Mouse (Mus musculus): ENCODE data around the gene Nlgn3. TPM values are rescaled to one million over a fixed set of nuclear protein-coding genes. Genes with fewer than 3 reads are reported as not detected.
"Not testable (repeated sequence)": the region's sequence is repeated elsewhere in the genome, so short reads cannot be mapped to it uniquely, and the experiment has no call there.

Gene Nlgn3
- polyA plus RNA-seq, 1 experiment from 2014 or later: 24.2 TPM

DNA sequence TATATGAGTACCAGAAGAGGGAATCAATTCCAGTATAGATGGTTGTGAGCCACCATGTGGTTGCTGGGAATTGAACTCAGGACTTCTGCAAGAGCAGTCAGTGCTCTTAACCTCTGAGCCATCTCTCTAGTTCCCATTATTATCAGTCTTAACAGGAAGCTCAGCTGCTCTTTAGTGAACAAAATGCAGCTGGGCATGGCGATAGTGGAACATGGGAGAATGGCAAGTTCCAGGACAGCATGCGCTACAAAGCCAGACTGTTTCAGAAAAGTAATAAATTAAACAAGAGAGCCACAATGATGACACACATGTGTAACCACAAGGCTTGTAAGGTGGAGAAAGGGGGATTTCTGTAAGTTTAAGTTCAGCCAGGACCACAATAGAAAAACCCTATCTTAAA lies 46.5 kb downstream of the Nlgn3 start:
- WGBS: 90% methylated on average over 2 of the region's 2 CpGs
- no peaks in the 10 kb centered on the region for H3K36me3 ChIP-seq (ENCODE audit: control insufficient read depth, insufficient read depth, low read length)
- H3K4me1 ChIP-seq (ENCODE audit: control insufficient read depth, insufficient read depth, low read length): no peaks in the 10 kb centered on the region
- H3K27ac ChIP-seq (ENCODE audit: low read depth, low read length): no peak overlapping the region
- no peak overlapping the region for H3K4me2 ChIP-seq
- H3K9ac ChIP-seq (ENCODE audit: low read length): no peak overlapping the region
- H3K4me3 ChIP-seq (ENCODE audit: low read depth, low read length): no peak overlapping the region
- ATAC-seq (ENCODE audit: low FRiP score) (no peak), DNase-seq (ENCODE audit: low spot score, missing footprints) (no peak)
- no peaks in the 10 kb centered on the region for H3K27me3 ChIP-seq (ENCODE audit: control insufficient read depth, insufficient read depth, low read length)
- H3K9me3 ChIP-seq (ENCODE audit: control insufficient read depth, low read length): no peaks in the 10 kb centered on the region

DNA sequence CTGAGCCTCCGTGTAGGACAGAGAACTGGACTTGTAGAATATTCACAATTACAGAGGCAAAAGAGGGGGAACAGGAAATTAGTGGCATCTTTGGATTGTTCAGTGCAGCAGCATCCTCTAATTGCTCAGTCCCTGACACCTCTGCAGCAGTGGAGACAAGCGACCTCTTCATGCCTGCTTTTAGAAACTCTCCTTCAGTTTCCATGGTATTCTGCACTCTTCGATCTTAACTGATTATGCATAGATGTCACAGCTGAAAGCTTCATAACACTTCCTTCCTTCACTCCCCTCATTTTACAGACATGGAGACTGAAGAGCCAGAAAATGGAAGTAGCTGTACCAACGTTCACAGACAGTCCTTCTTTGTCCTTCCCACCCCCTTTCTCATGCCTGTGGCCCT lies 47.5 kb downstream of the Nlgn3 start:
- no peak for DNase-seq (ENCODE audit: low spot score, missing footprints)
- Histone ChIP-seq H3K4me1 (ENCODE audit: control insufficient read depth, insufficient read depth, low read length) (no peaks in the 10 kb centered on the region), H3K36me3 (ENCODE audit: control insufficient read depth, insufficient read depth, low read length) (no peaks in the 10 kb centered on the region), H3K9ac (ENCODE audit: low read length) (no peak overlapping the region), H3K4me3 (ENCODE audit: low read depth, low read length) (no peak overlapping the region), H3K9me3 (ENCODE audit: control insufficient read depth, low read length) (no peaks in the 10 kb centered on the region), H3K27ac (ENCODE audit: low read depth, low read length) (no peak overlapping the region), H3K4me2 (no peak overlapping the region), H3K27me3 (ENCODE audit: control insufficient read depth, insufficient read depth, low read length) (no peaks in the 10 kb centered on the region)
- no peak for ATAC-seq (ENCODE audit: low FRiP score)
- WGBS: 58% methylated on average over 4 of the region's 4 CpGs

DNA sequence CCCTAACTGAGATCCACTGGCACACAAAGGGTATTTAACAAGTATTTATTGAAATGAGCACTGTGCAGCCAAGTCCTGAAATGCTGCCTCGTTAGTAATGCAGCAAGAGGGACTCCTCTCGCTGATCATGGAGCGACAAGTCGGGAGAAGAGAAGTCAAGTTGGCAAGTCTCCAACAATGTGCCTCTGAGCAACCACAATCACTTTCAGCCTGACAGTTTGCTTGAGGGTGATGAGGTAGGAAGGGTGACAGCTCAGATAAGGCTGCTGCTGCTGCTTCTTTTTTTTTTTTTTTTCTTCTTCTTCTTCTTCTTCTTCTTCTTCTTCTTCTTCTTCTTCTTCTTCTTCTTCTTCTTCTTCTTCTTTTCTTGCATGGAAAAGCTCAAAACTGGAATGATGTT lies 52.2 kb downstream of the Nlgn3 start:
- Histone ChIP-seq H3K4me2 (no peak overlapping the region), H3K36me3 (ENCODE audit: control insufficient read depth, insufficient read depth, low read length) (no peaks in the 10 kb centered on the region), H3K4me3 (ENCODE audit: low read depth, low read length) (no peak overlapping the region), H3K27me3 (ENCODE audit: control insufficient read depth, insufficient read depth, low read length) (no peaks in the 10 kb centered on the region), H3K4me1 (ENCODE audit: control insufficient read depth, insufficient read depth, low read length) (no peaks in the 10 kb centered on the region), H3K9me3 (ENCODE audit: control insufficient read depth, low read length) (no peaks in the 10 kb centered on the region), H3K27ac (ENCODE audit: low read depth, low read length) (no peak overlapping the region), H3K9ac (ENCODE audit: low read length) (no peak overlapping the region)
- no peak for DNase-seq (ENCODE audit: low spot score, missing footprints)
- ATAC-seq (ENCODE audit: low FRiP score): no peak
- WGBS: 73% methylated on average over 4 of the region's 4 CpGs

DNA sequence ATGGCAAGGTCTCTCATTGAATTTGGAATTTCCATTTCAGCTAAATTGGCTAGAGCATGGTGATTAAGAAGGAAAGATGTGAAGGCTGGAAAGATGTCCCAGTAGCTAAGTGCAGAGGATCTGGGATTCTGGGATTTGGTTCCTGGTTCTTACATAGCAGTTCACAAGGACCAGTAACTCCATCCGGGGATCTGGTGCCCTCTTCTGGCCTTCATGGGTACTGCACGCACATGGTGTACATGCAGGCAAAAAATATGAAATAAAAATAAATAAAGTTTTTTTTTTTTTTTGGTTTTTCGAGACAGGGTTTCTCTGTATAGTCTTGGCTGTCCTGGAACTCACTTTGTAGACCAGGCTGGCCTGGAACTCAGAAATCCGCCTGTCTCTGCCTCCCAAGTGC lies 59.9 kb downstream of the Nlgn3 start:
- DNase-seq (ENCODE audit: low spot score, missing footprints); ATAC-seq (ENCODE audit: low FRiP score); H3K9me3 ChIP-seq (ENCODE audit: control insufficient read depth, low read length); H3K4me2 ChIP-seq; H3K27me3 ChIP-seq (ENCODE audit: control insufficient read depth, insufficient read depth, low read length); H3K9ac ChIP-seq (ENCODE audit: low read length); H3K4me3 ChIP-seq (ENCODE audit: low read depth, low read length); H3K4me1 ChIP-seq (ENCODE audit: control insufficient read depth, insufficient read depth, low read length); H3K27ac ChIP-seq (ENCODE audit: low read depth, low read length); H3K36me3 ChIP-seq (ENCODE audit: control insufficient read depth, insufficient read depth, low read length): not testable (repeated sequence)
- WGBS: 61% methylated on average over 3 of the region's 4 CpGs

DNA sequence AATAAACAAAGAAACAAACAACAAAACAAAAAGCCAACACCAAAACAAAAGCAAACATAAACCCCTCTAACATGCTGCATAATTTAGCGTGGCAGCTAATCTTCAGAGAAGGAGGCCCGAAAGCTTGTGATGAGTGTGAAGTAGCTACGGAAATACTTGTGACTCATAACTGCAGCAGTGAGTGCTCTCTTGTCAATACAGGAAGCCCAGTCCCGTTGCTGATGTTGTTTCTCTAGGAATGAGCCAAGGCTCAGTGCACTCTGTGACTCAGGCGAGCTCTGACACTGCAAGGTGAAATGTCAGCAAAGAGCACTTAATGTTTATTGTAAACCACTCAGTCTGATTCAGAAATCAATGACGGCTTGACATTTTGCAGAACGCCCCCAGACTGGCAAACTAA lies 70.0 kb downstream of the Nlgn3 start:
- H3K4me3 ChIP-seq (ENCODE audit: low read depth, low read length): no peak overlapping the region
- no peak overlapping the region for H3K9ac ChIP-seq (ENCODE audit: low read length)
- no peaks in the 10 kb centered on the region for H3K36me3 ChIP-seq (ENCODE audit: control insufficient read depth, insufficient read depth, low read length)
- no peaks in the 10 kb centered on the region; the same call in 1 of the 2 replicates for H3K27me3 ChIP-seq (ENCODE audit: control insufficient read depth, insufficient read depth, low read length)
- WGBS: 80% methylated on average over 7 of the region's 7 CpGs
- DNase-seq (ENCODE audit: low spot score, missing footprints) (no peak), ATAC-seq (ENCODE audit: low FRiP score) (no peak)
- no peak overlapping the region for H3K4me2 ChIP-seq
- no peaks in the 10 kb centered on the region for H3K9me3 ChIP-seq (ENCODE audit: control insufficient read depth, low read length)
- H3K4me1 ChIP-seq (ENCODE audit: control insufficient read depth, insufficient read depth, low read length): no peaks in the 10 kb centered on the region
- H3K27ac ChIP-seq (ENCODE audit: low read depth, low read length): no peak overlapping the region

DNA sequence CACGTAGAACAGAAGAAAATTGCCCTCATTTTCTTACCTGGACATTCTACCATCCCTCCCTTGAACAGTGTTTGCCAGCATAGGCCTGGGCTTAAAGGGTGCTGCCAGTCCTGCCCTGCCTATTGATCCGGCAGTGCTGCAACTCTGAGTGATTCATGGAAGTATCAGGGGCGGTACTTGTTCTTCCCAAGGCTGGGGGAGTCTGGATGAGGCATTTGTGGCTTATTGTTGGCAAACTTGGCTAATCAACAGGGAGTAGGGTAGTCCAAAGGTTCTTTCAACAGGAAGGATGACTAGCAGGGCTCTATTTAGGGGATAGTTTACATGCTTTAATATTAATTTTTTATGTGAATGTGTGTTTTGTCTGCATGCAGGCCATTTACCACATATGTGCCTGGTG lies 71.6 kb downstream of the Nlgn3 start:
- H3K4me3 ChIP-seq (ENCODE audit: low read depth, low read length): no peak overlapping the region
- H3K27me3 ChIP-seq (ENCODE audit: control insufficient read depth, insufficient read depth, low read length): no peaks in the 10 kb centered on the region; the same call in 1 of the 2 replicates
- H3K36me3 ChIP-seq (ENCODE audit: control insufficient read depth, insufficient read depth, low read length): no peaks in the 10 kb centered on the region
- no peak overlapping the region for H3K4me2 ChIP-seq
- H3K9ac ChIP-seq (ENCODE audit: low read length): no peak overlapping the region
- WGBS: 66% methylated on average over 3 of the region's 3 CpGs
- DNase-seq (ENCODE audit: low spot score, missing footprints) (no peak), ATAC-seq (ENCODE audit: low FRiP score) (no peak)
- H3K4me1 ChIP-seq (ENCODE audit: control insufficient read depth, insufficient read depth, low read length): no peaks in the 10 kb centered on the region
- no peaks in the 10 kb centered on the region for H3K9me3 ChIP-seq (ENCODE audit: control insufficient read depth, low read length)
- H3K27ac ChIP-seq (ENCODE audit: low read depth, low read length): no peak overlapping the region

DNA sequence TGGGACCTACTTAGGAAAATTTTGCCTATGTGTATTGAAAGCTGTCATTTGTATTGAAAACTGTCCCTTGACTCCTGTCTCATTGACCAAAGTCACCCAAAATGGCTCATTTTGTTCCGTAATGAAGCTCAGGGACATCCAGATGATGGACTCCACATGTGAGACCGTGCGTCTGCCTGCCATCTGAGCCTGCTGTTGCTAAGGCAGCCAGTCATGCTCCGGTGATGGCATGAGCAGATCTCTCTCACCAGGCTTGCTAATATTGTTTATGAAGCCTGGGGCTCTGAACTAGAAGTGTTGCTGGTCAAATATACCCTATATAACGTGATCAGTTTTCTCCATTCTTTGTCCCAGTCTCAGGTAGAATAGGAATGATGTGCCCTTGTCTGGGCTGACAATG lies 74.0 kb downstream of the Nlgn3 start:
- H3K27me3 ChIP-seq (ENCODE audit: control insufficient read depth, insufficient read depth, low read length): no peaks in the 10 kb centered on the region; the same call in none of the 2 replicates
- ATAC-seq (ENCODE audit: low FRiP score) (no peak), DNase-seq (ENCODE audit: low spot score, missing footprints) (no peak)
- H3K9ac ChIP-seq (ENCODE audit: low read length): no peak overlapping the region
- H3K4me3 ChIP-seq (ENCODE audit: low read depth, low read length): no peak overlapping the region
- H3K36me3 ChIP-seq (ENCODE audit: control insufficient read depth, insufficient read depth, low read length): no peaks in the 10 kb centered on the region
- WGBS: 71% methylated on average over 5 of the region's 5 CpGs
- no peak overlapping the region for H3K27ac ChIP-seq (ENCODE audit: low read depth, low read length)
- no peaks in the 10 kb centered on the region for H3K4me1 ChIP-seq (ENCODE audit: control insufficient read depth, insufficient read depth, low read length)
- H3K4me2 ChIP-seq: no peak overlapping the region
- no peaks in the 10 kb centered on the region for H3K9me3 ChIP-seq (ENCODE audit: control insufficient read depth, low read length)

Other genes starting within 250 kb of the Nlgn3 start
- gene Tex11, start 239.5 kb upstream of the Nlgn3 start, polyA plus RNA-seq (2014; fragmentation: Nextera tagmentation; extraction: Ambion mirVana): 0.06 and 0.11 TPM in 2 replicates
- gene Slc7a3, start 213.1 kb upstream of the Nlgn3 start, polyA plus RNA-seq (2014; fragmentation: Nextera tagmentation; extraction: Ambion mirVana): 0.77 and 0.91 TPM in 2 replicates
- gene Snx12, start 76.6 kb upstream of the Nlgn3 start, polyA plus RNA-seq (2014; fragmentation: Nextera tagmentation; extraction: Ambion mirVana): 61.5 and 66.6 TPM in 2 replicates
- 1.3 and 1.7 TPM in 2 replicates for gene Foxo4, start 44.6 kb upstream of the Nlgn3 start, polyA plus RNA-seq (2014; fragmentation: Nextera tagmentation; extraction: Ambion mirVana)
- gene Gm614, start 35.2 kb upstream of the Nlgn3 start, polyA plus RNA-seq (2014; fragmentation: Nextera tagmentation; extraction: Ambion mirVana): not detected in 2 replicates
- gene Il2rg, start 30.9 kb upstream of the Nlgn3 start, polyA plus RNA-seq (2014; fragmentation: Nextera tagmentation; extraction: Ambion mirVana): 4.1 and 4.3 TPM in 2 replicates
- gene Gm20489, start 30.1 kb upstream of the Nlgn3 start, polyA plus RNA-seq (2014; fragmentation: Nextera tagmentation; extraction: Ambion mirVana): not detected in 2 replicates
- gene Med12, start 25.1 kb upstream of the Nlgn3 start, polyA plus RNA-seq (2014; fragmentation: Nextera tagmentation; extraction: Ambion mirVana): 37.9 and 39.5 TPM in 2 replicates
- not detected in 2 replicates for gene Gjb1, start 77.2 kb downstream of the Nlgn3 start, polyA plus RNA-seq (2014; fragmentation: Nextera tagmentation; extraction: Ambion mirVana)
- 17.0 and 20.4 TPM in 2 replicates for gene Zmym3, start 121.7 kb downstream of the Nlgn3 start, polyA plus RNA-seq (2014; fragmentation: Nextera tagmentation; extraction: Ambion mirVana)
- gene Nono, start 130.2 kb downstream of the Nlgn3 start, polyA plus RNA-seq (2014; fragmentation: Nextera tagmentation; extraction: Ambion mirVana): 700 and 727 TPM in 2 replicates
- gene Itgb1bp2, start 149.9 kb downstream of the Nlgn3 start, polyA plus RNA-seq (2014; fragmentation: Nextera tagmentation; extraction: Ambion mirVana): 1.1 and 1.9 TPM in 2 replicates
- 20.5 and 25.7 TPM in 2 replicates for gene Taf1, start 233.6 kb downstream of the Nlgn3 start, polyA plus RNA-seq (2014; fragmentation: Nextera tagmentation; extraction: Ambion mirVana)